Mouse (Mus musculus) forebrain, embryonic 11.5 days (tissue): ENCODE data around the gene Prep. TPM values are rescaled to one million over a fixed set of nuclear protein-coding genes. Genes with fewer than 3 reads are reported as not detected.

Experiments used
- ATAC-seq: fragments of 200-750 bp; cut with Nextera tagmentation; replicated peaks from 2 replicates; pipeline ENCODE4 v1.8.0; 2017; ENCODE audit warnings: moderate TSS enrichment; ENCODE audit not compliant: low FRiP score
- DNase-seq: peaks from one replicate; pipeline ENCODE4 v3.0.0-alpha.2; 2017; ENCODE audit warnings: low spot score
- H3K27ac ChIP-seq: fragments of 300-500 bp; sonication (generic); 2 replicates; pipeline ENCODE4 v1.5.1; 2014; ENCODE audit warnings: low read depth, low read length
- H3K27me3 ChIP-seq: fragments of 300-500 bp; sonication (generic); 2 replicates; pipeline ENCODE4 v1.6.1; 2014; ENCODE audit warnings: mild to moderate bottlenecking, low read length, mixed read lengths; ENCODE audit not compliant: control insufficient read depth, insufficient read depth
- H3K36me3 ChIP-seq: fragments of 300-500 bp; sonication (generic); 2 replicates; pipeline ENCODE4 v1.6.1; 2014; ENCODE audit warnings: mild to moderate bottlenecking, low read length, moderate library complexity, mixed read lengths; ENCODE audit not compliant: control insufficient read depth, insufficient read depth
- H3K4me1 ChIP-seq: fragments of 300-500 bp; sonication (generic); replicated peaks from 2 replicates; pipeline ENCODE4 v1.6.1; 2014; ENCODE audit warnings: low read length, mixed read lengths; ENCODE audit not compliant: control insufficient read depth, insufficient read depth
- H3K4me2 ChIP-seq: fragments of 300-500 bp; sonication (generic); 2 replicates; pipeline ENCODE4 v1.6.1; 2014; ENCODE audit warnings: low read depth, mild to moderate bottlenecking, low read length, moderate library complexity, mixed read lengths; ENCODE audit not compliant: severe bottlenecking
- H3K4me3 ChIP-seq: fragments of 300-500 bp; sonication (generic); 2 replicates; pipeline ENCODE4 v1.5.1; 2014; ENCODE audit warnings: low read depth, low read length
- H3K9ac ChIP-seq: fragments of 300-500 bp; sonication (generic); 2 replicates; pipeline ENCODE4 v1.6.1; 2014; ENCODE audit warnings: low read length
- H3K9me3 ChIP-seq: fragments of 300-500 bp; sonication (generic); 2 replicates; pipeline ENCODE4 v1.6.1; 2016; ENCODE audit warnings: low read length, mixed read lengths; ENCODE audit not compliant: control insufficient read depth
- WGBS: fragments of 180-500 bp; shearing (Covaris S2); extraction: QIAGEN DNeasy Blood & Tissue Kit; methylation state at CpG from one replicate; pipeline ENCODE4 v1.1.7; 2014; 5-methylcytosine and 5-hydroxymethylcytosine counted together
- polyA plus RNA-seq: library from polyadenylated mRNA; unstranded; fragments of >200 nt; fragmentation: Nextera tagmentation; extraction: Ambion mirVana; gene quantifications from 2 replicates; pipeline ENCODE4 v1.2.1, GENCODE M21; 2014

Gene Prep
- polyA plus RNA-seq, 1 experiment from 2014 or later = 28.8 TPM

DNA sequence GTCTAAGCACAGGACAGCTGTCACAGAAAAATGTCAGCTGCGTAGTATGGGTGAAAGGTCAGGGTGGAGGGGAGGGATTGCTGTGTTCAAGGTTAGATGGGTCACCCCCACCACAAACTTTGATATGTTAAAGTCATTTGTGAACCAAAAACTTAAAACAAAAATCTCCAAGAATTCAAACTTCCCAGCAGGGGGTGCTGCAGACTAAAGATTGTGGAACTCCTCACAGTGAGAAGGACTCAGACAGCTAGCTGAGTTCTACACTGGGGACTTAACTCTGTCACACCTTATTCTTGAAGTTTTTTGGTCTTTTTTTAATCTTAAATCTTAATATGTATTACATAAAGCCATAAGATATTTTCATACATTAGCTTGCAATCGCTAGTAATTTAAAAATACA is 31.7 kb downstream of the Prep start:
- no peaks in the 10 kb centered on the region for H3K4me1 ChIP-seq
- H3K36me3 ChIP-seq = peaks cover 5% of the 10 kb centered on the region; the same call in 1 of the 2 replicates
- H3K9me3 ChIP-seq = no peaks in the 10 kb centered on the region

DNA sequence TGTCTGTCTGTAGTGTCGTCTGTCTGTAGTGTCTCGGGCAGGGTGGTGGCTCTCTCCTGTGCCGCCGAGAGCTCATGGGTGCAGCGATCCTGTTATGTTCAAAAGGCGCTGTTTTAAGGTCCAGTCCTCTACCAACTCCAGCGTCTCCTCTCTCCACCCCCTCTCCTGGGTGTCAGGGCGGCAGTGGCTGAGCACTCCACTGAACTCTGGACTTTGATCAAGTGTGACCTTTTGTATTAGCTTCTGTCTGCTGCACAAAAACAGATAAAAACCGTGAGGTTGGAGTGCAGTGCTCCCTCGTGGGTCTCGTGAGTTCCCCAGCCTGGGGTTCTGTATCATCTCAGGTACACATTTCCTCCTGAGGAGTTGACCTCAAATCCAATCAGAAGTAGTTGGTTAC is 33.5 kb downstream of the Prep start:
- no peak overlapping the region for H3K4me2 ChIP-seq
- H3K36me3 ChIP-seq = peaks cover 5% of the 10 kb centered on the region; the same call in 1 of the 2 replicates
- no peaks in the 10 kb centered on the region for H3K4me1 ChIP-seq
- WGBS = 92% methylated on average over 11 of the region's 11 CpGs
- H3K9ac ChIP-seq = no peak overlapping the region
- no peaks in the 10 kb centered on the region for H3K27me3 ChIP-seq
- H3K9me3 ChIP-seq = no peaks in the 10 kb centered on the region
- ATAC-seq = no peak
- no peak for DNase-seq
- H3K27ac ChIP-seq = no peak overlapping the region
- H3K4me3 ChIP-seq = no peak overlapping the region

More for the DNA sequence above, 31.7 kb downstream of the Prep start:
- WGBS = 94% methylated on average over 2 of the region's 2 CpGs
- ATAC-seq (no peak), DNase-seq (no peak)
- H3K4me3 ChIP-seq = no peak overlapping the region
- no peak overlapping the region for H3K9ac ChIP-seq
- no peaks in the 10 kb centered on the region for H3K27me3 ChIP-seq
- no peak overlapping the region for H3K27ac ChIP-seq
- no peak overlapping the region for H3K4me2 ChIP-seq

DNA sequence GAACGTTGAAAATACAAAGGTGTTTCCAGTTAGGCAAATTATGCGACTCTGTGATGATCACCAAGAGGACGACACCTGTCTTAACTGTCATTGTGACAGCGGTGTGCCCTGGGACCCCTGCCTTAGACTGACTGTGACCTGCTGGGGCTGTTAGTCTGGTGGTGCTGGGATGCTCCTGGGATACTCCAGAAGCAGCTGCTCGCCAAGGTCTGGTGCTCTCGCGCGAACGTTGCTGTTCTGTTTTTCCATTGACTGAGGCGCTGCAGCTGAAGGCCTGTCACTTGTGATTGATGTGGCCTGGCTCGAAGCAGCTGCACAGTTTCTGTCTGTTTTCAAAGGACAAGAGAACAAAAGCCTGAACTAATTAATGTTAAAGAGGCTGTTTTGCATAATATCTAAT is 36.2 kb downstream of the Prep start:
- Histone ChIP-seq H3K36me3 (peaks cover 5% of the 10 kb centered on the region; the same call in 1 of the 2 replicates), H3K27me3 (no peaks in the 10 kb centered on the region), H3K4me1 (no peaks in the 10 kb centered on the region), H3K9me3 (no peaks in the 10 kb centered on the region), H3K4me2 (no peak overlapping the region), H3K9ac (no peak overlapping the region), H3K27ac (no peak overlapping the region), H3K4me3 (no peak overlapping the region)
- WGBS = 74% methylated on average over 11 of the region's 11 CpGs
- ATAC-seq (no peak), DNase-seq (no peak)

DNA sequence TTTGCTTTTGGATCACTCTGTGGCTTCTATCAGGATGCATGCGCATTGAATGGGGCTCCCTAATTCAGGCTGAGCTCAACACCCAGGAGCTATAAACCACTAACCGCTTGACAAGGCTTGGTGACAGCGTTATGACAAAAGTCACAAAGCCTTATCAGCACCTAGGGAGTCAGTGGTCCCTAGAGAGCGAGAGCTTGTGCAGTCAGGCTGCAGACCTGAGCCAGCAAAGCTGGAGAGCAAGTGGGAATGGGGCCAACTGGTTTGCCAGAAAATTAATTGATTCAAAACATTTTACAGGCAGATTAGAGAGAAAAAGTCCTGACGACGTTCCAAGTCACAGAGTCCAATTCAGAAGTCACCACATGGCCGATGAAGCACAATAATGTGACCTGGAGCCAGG is 37.1 kb downstream of the Prep start:
- 78% methylated on average over 7 of the region's 7 CpGs for WGBS
- Histone ChIP-seq H3K9me3 (no peaks in the 10 kb centered on the region), H3K4me1 (no peaks in the 10 kb centered on the region), H3K27ac (no peak overlapping the region), H3K4me2 (no peak overlapping the region), H3K4me3 (no peak overlapping the region), H3K27me3 (no peaks in the 10 kb centered on the region), H3K36me3 (peaks cover under 1% of the 10 kb centered on the region; the same call in 1 of the 2 replicates), H3K9ac (no peak overlapping the region)
- ATAC-seq (no peak), DNase-seq (no peak)

DNA sequence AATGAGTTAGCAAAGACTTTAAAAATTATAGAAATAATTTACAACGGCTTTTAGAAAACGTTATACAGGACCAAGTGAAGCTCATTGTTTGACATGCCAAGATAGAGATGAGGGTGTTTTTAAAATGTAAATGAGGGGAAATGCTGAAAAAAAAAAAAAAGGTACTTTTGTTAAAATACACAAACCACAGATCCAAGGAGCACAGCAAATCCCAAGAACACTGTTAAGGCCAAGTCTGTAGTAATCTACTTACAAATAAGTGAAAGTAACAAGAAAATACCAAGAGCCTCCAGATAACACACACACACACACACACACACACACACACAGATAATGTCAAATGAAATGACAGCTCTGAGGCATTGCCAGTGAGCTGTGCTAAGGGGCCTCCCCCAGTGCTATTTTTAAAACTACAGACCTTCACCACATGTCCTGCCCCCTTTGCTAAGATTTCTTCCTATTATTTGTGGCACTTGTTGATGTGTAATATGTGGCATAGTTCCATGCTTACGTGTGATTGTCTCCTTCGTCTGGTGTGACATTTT is 37.6 kb downstream of the Prep start:
- WGBS = 89% methylated on average over 4 of the region's 4 CpGs

DNA sequence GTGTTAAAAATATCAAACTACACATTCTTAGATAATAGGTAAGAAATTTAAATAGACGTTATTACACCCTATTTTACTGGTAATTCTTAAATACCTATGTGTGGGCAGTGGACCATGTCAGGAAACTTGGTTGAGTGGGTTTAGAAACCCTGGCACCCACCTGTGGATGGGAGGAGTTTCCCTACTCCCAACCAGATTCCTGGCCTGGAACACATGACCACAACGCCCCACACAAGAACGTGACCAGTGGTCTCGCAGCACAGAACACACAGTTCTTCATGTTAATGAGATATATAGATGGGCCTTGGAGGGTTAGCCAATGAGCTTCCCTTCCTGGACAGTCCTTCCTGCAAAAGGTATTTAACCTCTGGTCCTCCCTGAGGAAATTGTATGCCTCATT is 39.5 kb downstream of the Prep start:
- Histone ChIP-seq H3K4me3 (no peak overlapping the region), H3K9ac (no peak overlapping the region), H3K9me3 (no peaks in the 10 kb centered on the region), H3K27ac (no peak overlapping the region), H3K4me1 (no peaks in the 10 kb centered on the region), H3K27me3 (no peaks in the 10 kb centered on the region), H3K4me2 (no peak overlapping the region), H3K36me3 (no peaks in the 10 kb centered on the region; the same call in 1 of the 2 replicates)
- 88% methylated on average over 4 of the region's 4 CpGs for WGBS
- no peak for ATAC-seq
- no peak for DNase-seq

More for the DNA sequence above, 37.6 kb downstream of the Prep start:
- H3K27me3 ChIP-seq = no peaks in the 10 kb centered on the region
- DNase-seq (no peak), ATAC-seq (no peak)
- no peaks in the 10 kb centered on the region for H3K9me3 ChIP-seq
- no peak overlapping the region for H3K4me3 ChIP-seq
- H3K27ac ChIP-seq = no peak overlapping the region
- H3K9ac ChIP-seq = no peak overlapping the region
- H3K4me1 ChIP-seq = no peaks in the 10 kb centered on the region
- no peak overlapping the region for H3K4me2 ChIP-seq
- H3K36me3 ChIP-seq = no peaks in the 10 kb centered on the region; the same call in 1 of the 2 replicates

DNA sequence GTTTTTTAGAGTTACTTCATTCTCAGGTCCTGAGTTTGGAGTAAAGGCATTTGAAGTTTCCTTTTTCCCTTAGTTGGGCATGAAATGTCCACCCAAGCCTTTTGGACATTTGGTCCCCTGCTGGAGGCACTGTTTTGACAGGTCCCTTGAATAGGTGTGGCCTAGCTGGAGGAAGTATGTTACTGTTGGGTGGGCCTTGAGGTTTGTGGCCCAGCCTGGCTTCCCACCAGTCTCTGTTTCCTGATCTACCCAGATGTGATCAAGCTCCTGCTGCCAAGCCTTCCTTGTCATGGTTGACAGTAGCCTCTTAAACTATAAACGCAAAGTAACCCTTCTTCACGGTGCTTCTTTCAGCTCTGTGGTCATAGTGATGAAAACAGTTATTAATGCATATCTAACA is 40.3 kb downstream of the Prep start:
- no peak overlapping the region for H3K27ac ChIP-seq
- no peaks in the 10 kb centered on the region for H3K9me3 ChIP-seq
- no peak overlapping the region for H3K4me2 ChIP-seq
- no peaks in the 10 kb centered on the region; the same call in 1 of the 2 replicates for H3K36me3 ChIP-seq
- H3K4me1 ChIP-seq = no peaks in the 10 kb centered on the region
- ATAC-seq (no peak), DNase-seq (no peak)
- H3K9ac ChIP-seq = no peak overlapping the region
- 89% methylated on average over 2 of the region's 2 CpGs for WGBS
- H3K4me3 ChIP-seq = no peak overlapping the region
- no peaks in the 10 kb centered on the region for H3K27me3 ChIP-seq

DNA sequence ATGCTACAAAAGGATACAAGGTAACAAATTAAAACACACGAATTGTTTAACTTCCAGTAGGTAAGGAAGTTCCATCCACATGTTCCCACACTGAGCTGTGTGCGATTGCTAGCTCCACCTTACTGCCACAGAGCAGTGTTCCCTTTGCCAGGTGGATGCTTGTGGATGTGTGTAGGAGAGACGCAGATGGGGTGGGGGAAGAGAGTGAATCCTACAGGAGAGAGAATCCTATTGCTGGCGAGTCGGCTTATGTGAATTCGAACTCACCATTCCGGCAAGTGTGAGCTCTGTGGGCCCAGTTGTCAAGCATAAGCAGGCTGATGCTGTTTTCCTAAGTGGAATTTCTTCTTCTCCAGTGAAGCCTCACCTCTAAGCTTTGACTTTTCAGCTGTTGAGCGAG is 42.0 kb downstream of the Prep start:
- ATAC-seq = no peak
- no peaks in the 10 kb centered on the region; the same call in 1 of the 2 replicates for H3K36me3 ChIP-seq
- WGBS = 94% methylated on average over 8 of the region's 8 CpGs

DNA sequence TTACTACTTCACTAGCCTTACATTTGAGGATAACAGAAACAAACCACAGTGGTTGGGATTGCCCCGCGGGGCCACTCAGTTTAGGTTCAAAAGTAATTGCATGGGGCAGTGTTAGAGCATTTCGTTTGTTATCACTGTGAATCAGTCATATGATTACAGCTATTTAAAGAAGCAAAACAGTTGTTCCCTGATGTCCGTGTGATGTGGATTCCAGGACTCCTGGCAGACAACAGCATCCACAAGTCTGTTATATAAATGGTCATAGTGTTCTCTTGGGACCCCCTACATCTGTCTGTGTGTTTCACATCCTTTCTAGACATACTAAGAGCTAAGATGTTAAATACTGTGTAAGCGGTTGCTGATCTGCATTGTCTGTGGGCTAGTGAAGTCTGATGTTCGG is 43.0 kb downstream of the Prep start:
- DNase-seq (no peak), ATAC-seq (no peak)
- no peaks in the 10 kb centered on the region; the same call in 1 of the 2 replicates for H3K36me3 ChIP-seq
- no peaks in the 10 kb centered on the region for H3K9me3 ChIP-seq
- no peaks in the 10 kb centered on the region for H3K27me3 ChIP-seq
- no peak overlapping the region for H3K9ac ChIP-seq
- H3K4me3 ChIP-seq = no peak overlapping the region
- no peak overlapping the region for H3K27ac ChIP-seq
- 89% methylated on average over 6 of the region's 6 CpGs for WGBS
- H3K4me2 ChIP-seq = no peak overlapping the region
- no peaks in the 10 kb centered on the region for H3K4me1 ChIP-seq

More for the DNA sequence above, 42.0 kb downstream of the Prep start:
- H3K4me1 ChIP-seq = no peaks in the 10 kb centered on the region
- H3K4me3 ChIP-seq = no peak overlapping the region
- no peak overlapping the region for H3K9ac ChIP-seq
- no peak overlapping the region for H3K4me2 ChIP-seq
- no peaks in the 10 kb centered on the region for H3K9me3 ChIP-seq
- H3K27ac ChIP-seq = no peak overlapping the region
- H3K27me3 ChIP-seq = no peaks in the 10 kb centered on the region
- DNase-seq = no peak
